Mouse (Mus musculus): ENCODE results near the gene Kpnb1.

- TF ChIP-seq POLR2A (IDR thresholded peaks at IDR 0.05; ENCODE audit: extremely low read depth, insufficient read depth, low read length) (no peak), CTCF (IDR thresholded peaks at IDR 0.05; ENCODE audit: extremely low read depth, insufficient read depth, low read length) (peak; percentile 53)
These were observed 10.9 kb upstream of the Kpnb1 start for GRCm38 (mm10) chr11:97198601-97199000.
